Mouse (Mus musculus) lung, postnatal 0 days (tissue): ENCODE data around the gene Smyd2. TPM values are rescaled to one million over a fixed set of nuclear protein-coding genes. Genes with fewer than 3 reads are reported as not detected.

ENCODE experiments used
- ATAC-seq: fragments of 200-750 bp; cut with Nextera tagmentation; 2 replicates; pipeline ENCODE4 v1.8.0; 2017; ENCODE audit warnings: moderate library complexity
- DNase-seq: peaks from one replicate; pipeline ENCODE4 v3.0.0-alpha.2; 2016; ENCODE audit warnings: low spot score
- H3K27ac ChIP-seq: fragments of 300-500 bp; sonication (generic); 2 replicates; pipeline ENCODE4 v1.5.1; 2014; ENCODE audit warnings: antibody characterized with exemption, mild to moderate bottlenecking, low read length, mixed read lengths
- H3K27me3 ChIP-seq: fragments of 300-500 bp; sonication (generic); replicated peaks from 2 replicates; pipeline ENCODE4 v1.6.1; 2014; ENCODE audit warnings: low read length, mixed read lengths; ENCODE audit not compliant: insufficient read depth
- H3K36me3 ChIP-seq: fragments of 300-500 bp; sonication (generic); 2 replicates; pipeline ENCODE4 v1.6.1; 2014; ENCODE audit warnings: low read length, mixed read lengths; ENCODE audit not compliant: insufficient read depth
- H3K4me1 ChIP-seq: fragments of 300-500 bp; sonication (generic); 2 replicates; pipeline ENCODE4 v1.6.1; 2014; ENCODE audit warnings: antibody characterized with exemption, low read depth, low read length, mixed read lengths; ENCODE audit not compliant: insufficient read depth
- H3K4me2 ChIP-seq: fragments of 300-500 bp; sonication (generic); replicated peaks from 2 replicates; pipeline ENCODE4 v1.6.1; 2014; ENCODE audit warnings: low read depth, mild to moderate bottlenecking, low read length, moderate library complexity, mixed read lengths
- H3K4me3 ChIP-seq: fragments of 300-500 bp; sonication (generic); 2 replicates; pipeline ENCODE4 v1.5.1; 2014; ENCODE audit warnings: low read depth, low read length
- H3K9ac ChIP-seq: fragments of 300-500 bp; sonication (generic); replicated peaks from 2 replicates; pipeline ENCODE4 v1.6.1; 2014; ENCODE audit warnings: low read depth, mild to moderate bottlenecking
- H3K9me3 ChIP-seq: fragments of 300-500 bp; sonication (generic); 2 replicates; pipeline ENCODE4 v1.6.1; 2016; ENCODE audit warnings: low read length, mixed read lengths
- CTCF ChIP-seq: IDR thresholded peaks from 2 replicates; pipeline ENCODE4 v1.5.1; 2016; ENCODE audit warnings: antibody characterized with exemption, mild to moderate bottlenecking
- EP300 ChIP-seq: IDR thresholded peaks from 2 replicates; pipeline ENCODE4 v1.6.1; 2016; ENCODE audit warnings: antibody characterized with exemption, mild to moderate bottlenecking, control low read depth
- WGBS: fragments of 180-500 bp; shearing (Covaris S2); extraction: QIAGEN DNeasy Blood & Tissue Kit; methylation state at CpG from one replicate; pipeline ENCODE4 v1.1.7; 2014; 5-methylcytosine and 5-hydroxymethylcytosine counted together
- polyA plus RNA-seq: library from polyadenylated mRNA; unstranded; fragments of >200 nt; fragmentation: Nextera tagmentation; extraction: Ambion mirVana; gene quantifications from 2 replicates; pipeline ENCODE4 v1.2.1, GENCODE M21; 2015

The Smyd2 gene
- polyA plus RNA-seq, 1 experiment from 2014 or later: 35.9 TPM

DNA sequence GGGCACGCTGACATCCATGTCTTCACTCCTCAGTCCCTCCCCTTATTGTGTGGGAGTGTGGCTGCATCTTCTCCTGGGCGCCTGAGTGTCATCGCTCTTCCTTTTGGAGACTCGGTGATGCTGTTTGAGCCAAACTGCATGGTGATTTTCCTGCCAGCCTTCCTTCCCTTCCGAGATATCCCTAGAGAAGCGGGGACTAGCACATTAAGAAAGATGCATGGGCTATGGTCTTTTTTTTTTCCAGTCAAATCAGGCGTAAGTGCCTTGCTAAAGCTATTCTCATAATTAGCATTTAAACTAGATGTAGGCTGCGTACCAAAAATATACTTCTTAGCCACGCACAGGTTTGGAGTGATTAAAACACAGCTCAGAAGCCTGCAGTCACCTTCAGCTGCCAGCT, 28.0 kb downstream of the Smyd2 start:
- no peak overlapping the region for H3K9ac ChIP-seq
- 92% methylated on average over 9 of the region's 9 CpGs for WGBS
- H3K36me3 ChIP-seq: 0 out of 2 replicates have a peak, but pooled peaks cover 6% of the 10 kb centered on the region
- no peaks in the 10 kb centered on the region for H3K9me3 ChIP-seq
- TF ChIP-seq CTCF (no peak), EP300 (no peak)
- H3K4me2 ChIP-seq: no peak overlapping the region
- no peaks in the 10 kb centered on the region for H3K27me3 ChIP-seq
- H3K27ac ChIP-seq: no peak overlapping the region
- DNase-seq: no peak
- ATAC-seq: no peak
- no peaks in the 10 kb centered on the region for H3K4me1 ChIP-seq
- no peak overlapping the region for H3K4me3 ChIP-seq

DNA sequence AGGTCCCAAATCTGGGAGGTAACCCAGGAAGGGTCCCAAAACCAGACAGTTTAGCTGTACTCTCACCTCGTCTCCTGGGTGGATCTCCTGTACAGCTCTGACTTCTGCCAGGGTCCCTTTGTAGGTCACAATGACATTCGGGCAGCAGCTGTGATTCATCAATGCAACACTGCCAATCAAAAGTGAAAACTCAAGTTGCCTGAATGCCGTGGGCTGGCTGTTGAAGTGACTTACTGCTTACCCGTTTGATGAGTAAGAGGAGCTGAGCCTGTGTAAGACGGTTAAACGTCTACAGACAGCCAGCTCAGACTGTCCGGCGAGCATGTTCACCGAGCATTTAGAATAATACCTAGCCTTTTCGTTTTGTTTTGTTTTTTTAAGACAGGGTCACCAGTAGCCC, 33.4 kb downstream of the Smyd2 start:
- no peaks in the 10 kb centered on the region for H3K36me3 ChIP-seq
- 73% methylated on average over 10 of the region's 10 CpGs for WGBS
- no peak overlapping the region for H3K27ac ChIP-seq
- ATAC-seq (no peak), DNase-seq (no peak)
- H3K27me3 ChIP-seq: no peaks in the 10 kb centered on the region
- no peaks in the 10 kb centered on the region for H3K4me1 ChIP-seq
- H3K4me3 ChIP-seq: no peak overlapping the region
- no peak overlapping the region for H3K9ac ChIP-seq
- H3K4me2 ChIP-seq: no peak overlapping the region
- no peak for TF ChIP-seq CTCF
- TF ChIP-seq EP300: no peak
- no peaks in the 10 kb centered on the region for H3K9me3 ChIP-seq

DNA sequence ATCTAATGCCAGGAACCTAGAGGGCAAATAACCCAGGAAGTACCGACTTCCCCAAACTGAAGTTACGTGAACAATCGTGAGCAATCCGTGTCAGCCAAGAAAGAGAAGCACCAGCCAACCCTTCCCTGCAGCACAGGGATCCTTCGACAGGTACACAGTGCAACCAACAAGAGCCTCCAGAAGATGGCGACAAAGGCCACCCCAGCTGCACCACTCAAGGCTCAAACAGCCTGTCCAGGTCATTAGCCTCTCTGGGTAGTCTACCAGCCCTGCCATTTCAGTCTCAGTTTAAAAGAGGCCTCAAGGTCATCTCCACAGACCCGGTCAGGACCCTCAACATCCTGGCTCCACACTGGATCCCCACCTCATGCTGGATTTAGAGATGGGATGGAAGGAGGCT, 34.6 kb downstream of the Smyd2 start:
- Histone ChIP-seq H3K4me1 (no peaks in the 10 kb centered on the region), H3K27me3 (no peaks in the 10 kb centered on the region), H3K27ac (no peak overlapping the region), H3K4me2 (no peak overlapping the region), H3K4me3 (no peak overlapping the region), H3K36me3 (no peaks in the 10 kb centered on the region), H3K9ac (no peak overlapping the region), H3K9me3 (no peaks in the 10 kb centered on the region)
- ATAC-seq (peak; percentile 75), DNase-seq (peak; percentile 72)
- 27% methylated on average over 7 of the region's 7 CpGs for WGBS
- TF ChIP-seq EP300 (no peak), CTCF (peak; percentile 95)

DNA sequence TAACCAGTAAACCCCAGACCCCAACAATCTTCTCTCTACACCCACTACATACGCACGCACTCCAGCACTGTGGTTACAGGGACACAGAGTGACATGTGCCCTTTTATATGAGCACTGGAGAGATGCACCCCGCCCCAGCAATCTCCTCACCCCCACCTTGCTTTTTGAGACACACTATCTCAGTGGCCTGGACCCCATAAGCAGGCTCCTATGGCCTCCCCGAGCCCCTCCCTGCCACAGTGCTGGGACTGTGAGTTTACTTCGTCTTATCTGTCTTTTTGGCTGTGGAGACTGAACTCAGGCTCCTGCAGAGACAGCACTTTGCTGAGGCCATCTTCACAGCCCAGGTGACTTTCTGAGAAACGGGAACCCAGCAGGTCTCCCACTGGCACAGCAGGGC, 36.2 kb downstream of the Smyd2 start:
- H3K9me3 ChIP-seq: no peaks in the 10 kb centered on the region
- WGBS: 83% methylated on average over 6 of the region's 6 CpGs
- H3K36me3 ChIP-seq: no peaks in the 10 kb centered on the region
- no peak overlapping the region for H3K9ac ChIP-seq
- no peak overlapping the region for H3K27ac ChIP-seq
- no peaks in the 10 kb centered on the region for H3K4me1 ChIP-seq
- no peak overlapping the region for H3K4me2 ChIP-seq
- TF ChIP-seq EP300: no peak
- TF ChIP-seq CTCF: no peak
- H3K4me3 ChIP-seq: no peak overlapping the region
- ATAC-seq: no peak
- no peaks in the 10 kb centered on the region for H3K27me3 ChIP-seq
- no peak for DNase-seq

DNA sequence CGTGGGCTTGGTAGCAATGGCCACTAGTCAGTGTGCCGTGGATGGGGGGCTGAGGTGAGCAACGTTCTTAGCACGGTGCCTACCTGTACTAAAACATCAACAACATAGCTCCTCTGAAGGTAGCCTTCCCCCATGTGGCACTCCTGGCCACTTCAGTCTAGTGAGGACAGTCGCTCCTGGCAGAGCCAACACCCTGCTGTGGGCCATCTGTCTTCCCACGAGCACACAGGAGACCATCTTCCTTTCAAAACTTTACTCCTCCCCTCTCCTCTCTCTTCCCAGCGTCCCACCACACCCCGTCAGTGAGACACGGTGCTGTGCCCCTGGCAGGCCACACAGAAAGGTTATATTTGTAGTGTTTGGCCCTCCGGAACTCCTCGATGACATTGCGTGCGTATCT, 37.2 kb downstream of the Smyd2 start:
- H3K27ac ChIP-seq: no peak overlapping the region
- no peak for ATAC-seq
- H3K27me3 ChIP-seq: no peaks in the 10 kb centered on the region
- no peak overlapping the region for H3K4me2 ChIP-seq
- WGBS: 77% methylated on average over 13 of the region's 13 CpGs
- H3K4me3 ChIP-seq: no peak overlapping the region
- H3K9ac ChIP-seq: no peak overlapping the region
- no peak for DNase-seq
- no peaks in the 10 kb centered on the region for H3K4me1 ChIP-seq
- H3K9me3 ChIP-seq: no peaks in the 10 kb centered on the region
- no peaks in the 10 kb centered on the region for H3K36me3 ChIP-seq
- TF ChIP-seq CTCF (no peak), EP300 (no peak)

DNA sequence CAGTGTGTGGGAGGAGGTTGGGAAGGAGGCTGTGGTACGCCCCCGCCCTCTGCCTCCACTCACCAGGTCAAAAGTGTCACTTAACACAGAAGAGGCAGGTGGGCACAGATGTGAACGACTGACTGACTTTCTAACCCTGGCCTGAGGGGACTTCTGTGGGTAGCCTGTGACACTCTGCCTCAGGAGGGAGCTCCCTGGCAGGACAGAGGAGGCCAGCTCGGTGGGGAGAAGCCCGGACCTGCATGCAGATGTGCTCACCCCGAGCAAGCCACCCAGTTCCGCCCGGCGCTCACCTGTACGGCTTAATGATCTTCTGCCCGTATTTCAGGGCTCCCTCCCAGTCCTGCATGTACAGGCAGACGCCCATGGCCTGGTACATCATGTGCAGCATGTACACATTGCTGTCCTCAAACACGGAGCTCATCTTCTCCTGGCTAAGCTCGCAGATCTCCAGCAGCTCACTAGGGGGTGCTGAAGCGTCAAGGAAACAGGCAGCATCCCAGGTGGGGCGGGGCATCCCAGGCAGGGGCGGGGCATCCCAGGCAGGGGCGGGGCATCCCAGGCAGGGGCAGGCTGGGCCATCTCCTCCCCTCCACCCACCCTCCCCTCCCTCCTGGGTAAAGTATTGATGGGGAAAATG, 38.5 kb downstream of the Smyd2 start:
- TF ChIP-seq CTCF: peak; percentile 67
- TF ChIP-seq EP300: no peak
- 61% methylated on average over 16 of the region's 18 CpGs for WGBS
- Histone ChIP-seq H3K36me3 (no peaks in the 10 kb centered on the region), H3K4me3 (no peak overlapping the region), H3K27ac (no peak overlapping the region), H3K9ac (no peak overlapping the region), H3K4me2 (no peak overlapping the region), H3K4me1 (no peaks in the 10 kb centered on the region), H3K27me3 (no peaks in the 10 kb centered on the region), H3K9me3 (no peaks in the 10 kb centered on the region)
- ATAC-seq (peak; percentile 18; the same call in 1 of the 2 replicates), DNase-seq (no peak)

DNA sequence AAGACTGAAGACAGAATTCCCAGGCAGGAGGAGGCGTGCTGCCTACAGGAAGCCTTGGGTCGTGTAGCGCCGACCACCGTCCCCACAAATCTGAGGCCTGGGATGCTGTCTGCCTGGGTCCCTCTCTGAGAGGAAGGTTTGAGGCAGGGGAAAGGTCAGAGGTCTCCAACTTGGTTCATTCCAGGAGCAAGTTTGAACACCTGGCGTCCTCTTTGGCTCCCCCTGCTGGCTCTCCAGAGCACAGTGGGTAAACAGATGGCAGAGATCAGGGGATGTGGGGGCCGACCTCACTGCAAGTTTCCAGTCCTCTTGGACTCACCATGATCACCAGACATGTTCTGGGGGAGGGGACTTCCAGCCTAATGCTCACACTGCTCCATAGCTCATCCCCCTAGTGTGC, 39.3 kb downstream of the Smyd2 start:
- Histone ChIP-seq H3K4me3 (no peak overlapping the region), H3K9me3 (no peaks in the 10 kb centered on the region), H3K4me1 (no peaks in the 10 kb centered on the region), H3K27me3 (no peaks in the 10 kb centered on the region), H3K9ac (no peak overlapping the region), H3K27ac (no peak overlapping the region), H3K36me3 (no peaks in the 10 kb centered on the region), H3K4me2 (no peak overlapping the region)
- DNase-seq: peak; percentile 40
- 51% methylated on average over 7 of the region's 7 CpGs for WGBS
- no peak for TF ChIP-seq EP300
- TF ChIP-seq CTCF: peak; percentile 83
- ATAC-seq: no peak
